In the genomic region with DNA sequence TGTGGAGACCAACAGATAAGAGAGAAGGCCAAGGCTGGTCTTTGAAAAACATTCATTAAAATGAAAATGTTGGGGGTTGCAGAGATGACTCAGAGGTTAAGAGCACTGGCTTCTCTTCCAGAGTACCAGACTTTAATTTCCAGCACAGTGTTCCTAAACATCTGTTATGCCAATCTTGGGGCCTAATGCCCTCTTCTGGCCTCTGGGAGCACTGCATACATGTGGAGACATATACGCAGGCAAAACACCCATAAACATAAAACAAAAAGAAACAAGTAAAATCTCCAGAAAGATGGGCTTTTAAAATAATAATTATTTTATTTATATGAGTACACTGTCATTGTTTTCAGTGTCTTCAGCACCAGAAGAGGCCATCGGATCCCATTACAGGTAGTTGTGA, we compare ENCODE assay signal across 26 mouse cellular contexts.
DNase-seq lines count a peak whose midpoint lies in the region; ATAC-seq and TF ChIP-seq lines count a peak whose summit lies in the region.
"Had no signal": no experiment of that assay in that cellular context is flagged by ENCODE, and none has a peak within 500 bp of the region (broad histone marks: within the 10 kb centered on the region; RNA-seq: fewer than 3 reads in every experiment).

No protein-coding gene starts in this region.

- ATAC-seq in hindbrain, postnatal 0 days: no peak
- ATAC-seq in hindbrain, embryonic 11.5 days (ENCODE audit: low FRiP score): no peak
- ATAC-seq in midbrain, postnatal 0 days (ENCODE audit: low FRiP score): no peak
- no peak for ATAC-seq in midbrain, embryonic 14.5 days (ENCODE audit: low FRiP score, low TSS enrichment)
- ATAC-seq: activated CD4-positive, CD25-positive, alpha-beta regulatory T cell, adult 4 months; CD4-positive, CD25-positive, alpha-beta regulatory T cell, adult 4 months; forebrain, embryonic 14.5 days; intestine, postnatal 0 days; Patski had no signal

- no peaks in the 10 kb centered on the region for H3K27me3 ChIP-seq in hindbrain, postnatal 0 days (ENCODE audit: insufficient read depth, low read length)
- H3K27me3 ChIP-seq in hindbrain, embryonic 11.5 days (ENCODE audit: control insufficient read depth, insufficient read depth, low read length): no peaks in the 10 kb centered on the region
- H3K27me3 ChIP-seq in midbrain, postnatal 0 days (ENCODE audit: insufficient read depth, low read length): no peaks in the 10 kb centered on the region
- H3K27me3 ChIP-seq in midbrain, embryonic 14.5 days (ENCODE audit: control insufficient read depth, insufficient read depth, low read length): no peaks in the 10 kb centered on the region
- H3K27me3 ChIP-seq: heart, embryonic 12.5 days had no signal

- H3K4me3 ChIP-seq in hindbrain, postnatal 0 days (ENCODE audit: low read length): no peak overlapping the region
- H3K4me3 ChIP-seq in hindbrain, embryonic 11.5 days (ENCODE audit: low read depth, low read length): no peak overlapping the region
- H3K4me3 ChIP-seq in midbrain, postnatal 0 days (ENCODE audit: low read depth, low read length): no peak overlapping the region
- H3K4me3 ChIP-seq in midbrain, embryonic 14.5 days (replicated peaks; ENCODE audit: low read depth, low read length): no peak overlapping the region
- H3K4me3 ChIP-seq: forebrain, embryonic 10.5 days; heart, embryonic 12.5 days; heart, embryonic 15.5 days; hindbrain, embryonic 10.5 days had no signal

- no peaks in the 10 kb centered on the region for H3K9me3 ChIP-seq in hindbrain, postnatal 0 days (ENCODE audit: low read length)
- H3K9me3 ChIP-seq in hindbrain, embryonic 11.5 days (ENCODE audit: control insufficient read depth, low read length): no peaks in the 10 kb centered on the region
- H3K9me3 ChIP-seq in midbrain, postnatal 0 days (ENCODE audit: low read length): no peaks in the 10 kb centered on the region
- H3K9me3 ChIP-seq in midbrain, embryonic 14.5 days (ENCODE audit: control insufficient read depth, low read length): no peaks in the 10 kb centered on the region
- H3K9me3 ChIP-seq: forebrain, embryonic 10.5 days; heart, embryonic 12.5 days; heart, embryonic 15.5 days; hindbrain, embryonic 10.5 days had no signal

- H3K4me1 ChIP-seq in hindbrain, postnatal 0 days (ENCODE audit: insufficient read depth, low read length): peaks cover 26% of the 10 kb centered on the region
- H3K4me1 ChIP-seq in hindbrain, embryonic 11.5 days (replicated peaks; ENCODE audit: control insufficient read depth, insufficient read depth, low read length): peaks cover 13% of the 10 kb centered on the region
- peaks cover 8% of the 10 kb centered on the region; the same call in 1 of the 2 replicates for H3K4me1 ChIP-seq in midbrain, postnatal 0 days (ENCODE audit: insufficient read depth, low read length)
- peaks cover 32% of the 10 kb centered on the region for H3K4me1 ChIP-seq in midbrain, embryonic 14.5 days (ENCODE audit: control insufficient read depth, insufficient read depth, low read length)
- H3K4me1 ChIP-seq: heart, embryonic 12.5 days; heart, embryonic 15.5 days had no signal

- no peaks in the 10 kb centered on the region for H3K36me3 ChIP-seq in hindbrain, postnatal 0 days (ENCODE audit: insufficient read depth, low read length)
- no peaks in the 10 kb centered on the region for H3K36me3 ChIP-seq in hindbrain, embryonic 11.5 days (ENCODE audit: control insufficient read depth, insufficient read depth, low read length)
- no peaks in the 10 kb centered on the region for H3K36me3 ChIP-seq in midbrain, postnatal 0 days (ENCODE audit: insufficient read depth, low read length)
- no peaks in the 10 kb centered on the region for H3K36me3 ChIP-seq in midbrain, embryonic 14.5 days (ENCODE audit: control insufficient read depth, insufficient read depth, low read length)
- H3K36me3 ChIP-seq: forebrain, embryonic 10.5 days; G1E; heart, embryonic 12.5 days; heart, embryonic 15.5 days; hindbrain, embryonic 10.5 days had no signal

- no peak for DNase-seq in hindbrain, postnatal 0 days (ENCODE audit: low spot score)
- no peak for DNase-seq in hindbrain, embryonic 11.5 days (ENCODE audit: low spot score)
- DNase-seq in midbrain, postnatal 0 days (ENCODE audit: low spot score): no peak
- no peak for DNase-seq in midbrain, embryonic 14.5 days
- peak; percentile 26 for DNase-seq in R1 (ENCODE audit: low read depth, low spot score)
- DNase-seq in thymus, postnatal 4 days: no peak
- no peak for DNase-seq in right cerebral cortex, postnatal 4 days
- DNase-seq: adrenal gland, adult 8-10 months; adrenal gland, postnatal 25 days; cerebellum, adult 18-20 months; cerebellum, adult 9-10 months; gastrocnemius, postnatal 10 days; gastrocnemius, postnatal 36 days; heart, postnatal 10 days; heart, postnatal 36 days had no signal

- WGBS in hindbrain, postnatal 0 days: 97% methylated on average over 2 of the region's 2 CpGs
- 95% methylated on average over 2 of the region's 2 CpGs for WGBS in hindbrain, embryonic 11.5 days
- WGBS in midbrain, postnatal 0 days: 95% methylated on average over 2 of the region's 2 CpGs
- WGBS in midbrain, embryonic 14.5 days: 99% methylated on average over 2 of the region's 2 CpGs

- no peak overlapping the region for H3K27ac ChIP-seq in hindbrain, postnatal 0 days
- no peak overlapping the region for H3K27ac ChIP-seq in hindbrain, embryonic 11.5 days (ENCODE audit: low read depth, low read length)
- H3K27ac ChIP-seq in midbrain, postnatal 0 days (ENCODE audit: low read depth, low read length): no peak overlapping the region
- no peak overlapping the region for H3K27ac ChIP-seq in midbrain, embryonic 14.5 days (replicated peaks; ENCODE audit: low read depth, low read length)
- H3K27ac ChIP-seq: forebrain, embryonic 10.5 days; heart, embryonic 15.5 days; hindbrain, embryonic 10.5 days; hindbrain, embryonic 14.5 days had no signal

- H3K4me2 ChIP-seq in hindbrain, postnatal 0 days (ENCODE audit: low read depth, low read length): no peak overlapping the region
- H3K4me2 ChIP-seq in hindbrain, embryonic 11.5 days (replicated peaks; ENCODE audit: low read depth, low read length): no peak overlapping the region
- H3K4me2 ChIP-seq in midbrain, postnatal 0 days (ENCODE audit: low read depth, low read length, poor library complexity, severe bottlenecking): no peak overlapping the region
- no peak overlapping the region for H3K4me2 ChIP-seq in midbrain, embryonic 14.5 days (ENCODE audit: low read length)
- H3K4me2 ChIP-seq: heart, embryonic 12.5 days; heart, embryonic 15.5 days; hindbrain, embryonic 14.5 days had no signal

- H3K9ac ChIP-seq in hindbrain, postnatal 0 days (replicated peaks; ENCODE audit: low read length): no peak overlapping the region
- no peak overlapping the region for H3K9ac ChIP-seq in hindbrain, embryonic 11.5 days (ENCODE audit: low read depth, low read length)
- H3K9ac ChIP-seq in midbrain, postnatal 0 days (replicated peaks; ENCODE audit: low read length, poor library complexity, severe bottlenecking): no peak overlapping the region
- H3K9ac ChIP-seq in midbrain, embryonic 14.5 days (replicated peaks; ENCODE audit: low read length): no peak overlapping the region
- H3K9ac ChIP-seq: heart, embryonic 12.5 days; heart, embryonic 15.5 days; hindbrain, embryonic 14.5 days had no signal

- peak; percentile 17; the same call in 1 of the 2 replicates for TF ChIP-seq CTCF in hindbrain, postnatal 0 days (IDR thresholded peaks at IDR 0.05; ENCODE audit: low read depth)
- TF ChIP-seq CTCF in midbrain, postnatal 0 days (IDR thresholded peaks at IDR 0.05): peak; percentile 43
